ENCODE assay signal across 8 mouse cellular contexts in genomic region chr2:92006491-92006890, GRCm38 (mm10). TPM values are rescaled to one million over a fixed set of nuclear protein-coding genes. Genes with fewer than 3 reads are reported as not detected.
A peak's percentile ranks its signal among the peaks of the same experiment; 100 is the strongest.
DNase-seq lines count a peak whose midpoint lies in the region; ATAC-seq and TF ChIP-seq lines count a peak whose summit lies in the region.

No protein-coding gene starts in this region.

- no peak overlapping the region for H3ac ChIP-seq in myocyte (ENCODE audit: control insufficient read depth, insufficient read length)

- H3K4me1 ChIP-seq in hindbrain, embryonic 10.5 days (replicated peaks): peaks cover 36% of the 10 kb centered on the region
- no peaks in the 10 kb centered on the region for H3K4me1 ChIP-seq in hindbrain, embryonic 11.5 days (replicated peaks; ENCODE audit: control insufficient read depth, insufficient read depth, low read length)
- peaks cover 30% of the 10 kb centered on the region for H3K4me1 ChIP-seq in forebrain, embryonic 10.5 days
- peaks cover 32% of the 10 kb centered on the region for H3K4me1 ChIP-seq in intestine, embryonic 15.5 days (replicated peaks)

- no peaks in the 10 kb centered on the region for H3K36me3 ChIP-seq in hindbrain, embryonic 10.5 days
- no peaks in the 10 kb centered on the region for H3K36me3 ChIP-seq in hindbrain, embryonic 11.5 days (ENCODE audit: control insufficient read depth, insufficient read depth, low read length)
- no peaks in the 10 kb centered on the region for H3K36me3 ChIP-seq in forebrain, embryonic 10.5 days (replicated peaks)
- no peaks in the 10 kb centered on the region for H3K36me3 ChIP-seq in intestine, embryonic 15.5 days
- H3K36me3 ChIP-seq in myocyte (ENCODE audit: control insufficient read depth, insufficient read depth): peaks cover 3% of the 10 kb centered on the region

- peak overlapping the region; percentile 66; the same call in 1 of the 2 replicates for H3K4me3 ChIP-seq in hindbrain, embryonic 10.5 days
- no peak overlapping the region for H3K4me3 ChIP-seq in hindbrain, embryonic 11.5 days (ENCODE audit: low read depth, low read length)
- peak overlapping the region; percentile 61 for H3K4me3 ChIP-seq in forebrain, embryonic 10.5 days
- H3K4me3 ChIP-seq in intestine, embryonic 15.5 days (replicated peaks): no peak overlapping the region
- peak overlapping the region; percentile 22 for H3K4me3 ChIP-seq in myocyte

- H3K79me2 ChIP-seq in myocyte (ENCODE audit: control insufficient read depth, insufficient read depth): peaks cover 61% of the 10 kb centered on the region

- no peaks in the 10 kb centered on the region for H3K9me3 ChIP-seq in hindbrain, embryonic 10.5 days
- H3K9me3 ChIP-seq in hindbrain, embryonic 11.5 days (ENCODE audit: control insufficient read depth, low read length): no peaks in the 10 kb centered on the region
- H3K9me3 ChIP-seq in forebrain, embryonic 10.5 days: no peaks in the 10 kb centered on the region
- no peaks in the 10 kb centered on the region for H3K9me3 ChIP-seq in intestine, embryonic 15.5 days

- TF ChIP-seq POLR2A in myocyte (IDR thresholded peaks at IDR 0.05; ENCODE audit: insufficient read length, low read depth): no peak

- no peak for ATAC-seq in hindbrain, embryonic 11.5 days (ENCODE audit: low FRiP score)
- ATAC-seq in intestine, embryonic 15.5 days: no peak

- H3K4me2 ChIP-seq in hindbrain, embryonic 11.5 days (replicated peaks; ENCODE audit: low read depth, low read length): no peak overlapping the region
- peak overlapping the region; percentile 94; the same call in 1 of the 2 replicates for H3K4me2 ChIP-seq in intestine, embryonic 15.5 days (replicated peaks)
- H3K4me2 ChIP-seq in myocyte (ENCODE audit: low read depth): peak overlapping the region; percentile 99

- DNase-seq in hindbrain, embryonic 10.5 days (ENCODE audit: low spot score): no peak
- no peak for DNase-seq in hindbrain, embryonic 11.5 days (ENCODE audit: low spot score)
- no peak for DNase-seq in forebrain, embryonic 10.5 days (ENCODE audit: extremely low spot score, low spot score)
- DNase-seq in frontal cortex, postnatal 25 days (ENCODE audit: low spot score in 2 of 2): no peak
- DNase-seq in gastrocnemius, postnatal 4 days (ENCODE audit: low spot score in 2 of 2): no peak
- no peak for DNase-seq in urinary bladder, postnatal 4 days (ENCODE audit: low spot score in 2 of 2)

- H3K27me3 ChIP-seq in hindbrain, embryonic 10.5 days (ENCODE audit: insufficient read depth, poor library complexity, severe bottlenecking): peaks cover 58% of the 10 kb centered on the region
- H3K27me3 ChIP-seq in hindbrain, embryonic 11.5 days (ENCODE audit: control insufficient read depth, insufficient read depth, low read length): peaks cover 4% of the 10 kb centered on the region; the same call in 1 of the 2 replicates
- H3K27me3 ChIP-seq in forebrain, embryonic 10.5 days (ENCODE audit: poor library complexity, severe bottlenecking): peaks cover 39% of the 10 kb centered on the region
- H3K27me3 ChIP-seq in intestine, embryonic 15.5 days (replicated peaks): no peaks in the 10 kb centered on the region
- H3K27me3 ChIP-seq in myocyte (ENCODE audit: control insufficient read depth, insufficient read depth, insufficient read length): no peaks in the 10 kb centered on the region

- H3K9ac ChIP-seq in hindbrain, embryonic 11.5 days (ENCODE audit: low read depth, low read length): no peak overlapping the region
- no peak overlapping the region for H3K9ac ChIP-seq in intestine, embryonic 15.5 days

- 0 out of 2 replicates have a peak overlapping the region, but pooled peaks have one; percentile 90 for H3K27ac ChIP-seq in hindbrain, embryonic 10.5 days
- no peak overlapping the region for H3K27ac ChIP-seq in hindbrain, embryonic 11.5 days (ENCODE audit: low read depth, low read length)
- H3K27ac ChIP-seq in forebrain, embryonic 10.5 days: peak overlapping the region; percentile 87; the same call in 1 of the 2 replicates
- 0 out of 2 replicates have a peak overlapping the region, but pooled peaks have one; percentile 36 for H3K27ac ChIP-seq in intestine, embryonic 15.5 days

- WGBS in hindbrain, embryonic 10.5 days: 41% methylated on average over 6 of the region's 6 CpGs
- WGBS in hindbrain, embryonic 11.5 days: 53% methylated on average over 6 of the region's 6 CpGs
- WGBS in forebrain, embryonic 10.5 days: 42% methylated on average over 6 of the region's 6 CpGs
- 53% methylated on average over 6 of the region's 6 CpGs for WGBS in intestine, embryonic 15.5 days

TF ChIP-seq in myocyte, 11 proteins besides CTCF, POLR2A, EP300 and RAD21:
- TF ChIP-seq POLR2AphosphoS2 (IDR thresholded peaks at IDR 0.05; ENCODE audit: insufficient read length, low read depth) (no peak), MYOD1 (IDR thresholded peaks at IDR 0.05; ENCODE audit: control insufficient read depth in 1 of 3, insufficient read length in 2 of 3, low read depth in 2 of 3) (no peak)

RNA-seq across cellular contexts. Expression of gene Creb3l1, which starts 17.8 kb away (rescaled TPM):
- polyA plus RNA-seq in hindbrain, embryonic 10.5 days (2016; fragmentation: Nextera tagmentation; extraction: Ambion mirVana): 1.00 and 1.9 TPM in 2 replicates
- 2.0 and 2.2 TPM in 2 replicates for polyA plus RNA-seq in hindbrain, embryonic 11.5 days (2014; fragmentation: Nextera tagmentation; extraction: Ambion mirVana)
- polyA plus RNA-seq in forebrain, embryonic 10.5 days (2016; fragmentation: Nextera tagmentation; extraction: Ambion mirVana): 0.73 and 0.86 TPM in 2 replicates
- polyA plus RNA-seq in intestine, embryonic 15.5 days (2015; fragmentation: Nextera tagmentation; extraction: Ambion mirVana): 16.8 and 18.7 TPM in 2 replicates
- polyA plus RNA-seq in myocyte (2012; fragmentation: generic; extraction: Trizol): 97.3 TPM
- total RNA-seq in gastrocnemius, postnatal 4 days (2021): 10 to 100 TPM; 44.8 to 59.4 TPM

RNA-seq across cellular contexts. Expression of gene Dgkz, which starts 30.8 kb away (rescaled TPM):
- polyA plus RNA-seq in hindbrain, embryonic 10.5 days (2016; fragmentation: Nextera tagmentation; extraction: Ambion mirVana): 36.3 and 39.4 TPM in 2 replicates
- 24.1 and 28.9 TPM in 2 replicates for polyA plus RNA-seq in hindbrain, embryonic 11.5 days (2014; fragmentation: Nextera tagmentation; extraction: Ambion mirVana)
- polyA plus RNA-seq in forebrain, embryonic 10.5 days (2016; fragmentation: Nextera tagmentation; extraction: Ambion mirVana): 35.1 and 39.1 TPM in 2 replicates
- 60.3 and 76.1 TPM in 2 replicates for polyA plus RNA-seq in intestine, embryonic 15.5 days (2015; fragmentation: Nextera tagmentation; extraction: Ambion mirVana)
- polyA plus RNA-seq in myocyte (2012; fragmentation: generic; extraction: Trizol): 68.4 TPM
- total RNA-seq in gastrocnemius, postnatal 4 days (2021): 100 to 1,000 TPM in 1 of 2 experiments, 10 to 100 TPM in 1; 96.0 to 121 TPM

Comparison
In these comparisons a context has a peak if more than half of its experiments do, and no peak if none do; other contexts are left out.
1. H3K4me3 ChIP-seq: peak in hindbrain, embryonic 10.5 days (single experiment), forebrain, embryonic 10.5 days (single experiment) and myocyte (single experiment); none in hindbrain, embryonic 11.5 days (single experiment) and intestine, embryonic 15.5 days (single experiment).